Mouse (Mus musculus): ENCODE data around the gene Zfp804a. TPM values are rescaled to one million over a fixed set of nuclear protein-coding genes. Genes with fewer than 3 reads are reported as not detected.

Gene Zfp804a
- polyA plus RNA-seq, 1 experiment from 2014 or later, result 0.12 TPM

DNA sequence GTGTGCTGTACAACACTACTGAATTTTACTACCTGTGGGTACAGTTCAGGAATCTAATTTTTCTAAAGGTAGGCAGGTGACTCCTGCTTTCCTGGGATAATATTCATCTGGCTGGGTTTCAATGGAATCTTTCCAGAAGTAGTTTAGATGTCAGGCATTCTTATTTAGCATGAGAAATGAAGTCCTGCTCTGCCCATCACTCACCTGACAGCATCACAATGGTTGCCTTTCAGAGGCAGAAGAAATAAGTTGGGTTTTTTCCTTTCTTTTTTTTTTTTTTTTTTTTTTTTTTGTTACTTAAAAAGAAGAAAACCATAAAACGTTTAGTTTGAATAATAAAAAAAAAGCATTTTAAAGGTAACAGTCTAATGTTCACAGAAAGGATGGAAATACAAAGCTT, 16.1 kb downstream of the Zfp804a start:
- H3K4me1 ChIP-seq (replicated peaks; ENCODE audit: insufficient read depth, low read length), result no peaks in the 10 kb centered on the region
- H3K4me3 ChIP-seq (replicated peaks; ENCODE audit: low read depth, low read length), result no peak overlapping the region
- ATAC-seq (replicated peaks; ENCODE audit: low FRiP score, low read depth), result no peak
- WGBS, result 59% methylated on average over 1 of the region's 1 CpGs
- no peak overlapping the region for H3K27ac ChIP-seq
- no peaks in the 10 kb centered on the region for H3K27me3 ChIP-seq (ENCODE audit: insufficient read depth, low read length)
- no peak for TF ChIP-seq CTCF (IDR thresholded peaks at IDR 0.05; ENCODE audit: low read depth)
- no peaks in the 10 kb centered on the region for H3K9me3 ChIP-seq (replicated peaks; ENCODE audit: low read length)
- H3K36me3 ChIP-seq (ENCODE audit: insufficient read depth, low read length), result no peaks in the 10 kb centered on the region
- no peak for DNase-seq (ENCODE audit: low spot score)
- no peak overlapping the region for H3K9ac ChIP-seq (ENCODE audit: low read depth, low read length)
- no peak overlapping the region for H3K4me2 ChIP-seq (ENCODE audit: low read length)

DNA sequence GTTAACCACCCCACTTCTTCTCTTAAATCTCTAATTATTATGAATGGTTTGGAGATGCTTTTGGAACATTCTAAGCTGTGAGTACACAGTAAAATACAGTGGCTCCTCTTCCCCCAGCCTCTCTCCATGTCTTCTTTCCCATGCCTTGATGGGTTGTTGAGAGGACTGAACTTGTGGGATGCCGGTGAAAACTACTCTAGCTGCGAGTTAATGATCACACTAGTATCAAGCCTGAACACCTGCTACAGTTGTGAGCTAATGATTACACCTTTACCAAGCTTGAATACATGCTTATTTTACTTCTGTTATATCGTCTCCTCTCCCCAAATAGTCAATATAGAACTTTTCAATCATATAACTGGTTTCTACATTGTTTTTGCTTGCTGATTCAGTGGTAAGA, 23.9 kb downstream of the Zfp804a start:
- no peak for TF ChIP-seq CTCF (IDR thresholded peaks at IDR 0.05; ENCODE audit: low read depth)
- 68% methylated on average over 3 of the region's 3 CpGs for WGBS
- H3K4me2 ChIP-seq (ENCODE audit: low read length), result no peak overlapping the region
- no peak overlapping the region for H3K4me3 ChIP-seq (replicated peaks; ENCODE audit: low read depth, low read length)
- no peak overlapping the region for H3K9ac ChIP-seq (ENCODE audit: low read depth, low read length)
- no peak for ATAC-seq (replicated peaks; ENCODE audit: low FRiP score, low read depth)
- H3K36me3 ChIP-seq (ENCODE audit: insufficient read depth, low read length), result no peaks in the 10 kb centered on the region
- H3K27ac ChIP-seq, result no peak overlapping the region
- H3K4me1 ChIP-seq (replicated peaks; ENCODE audit: insufficient read depth, low read length), result no peaks in the 10 kb centered on the region
- DNase-seq (ENCODE audit: low spot score), result no peak
- H3K27me3 ChIP-seq (ENCODE audit: insufficient read depth, low read length), result no peaks in the 10 kb centered on the region
- no peaks in the 10 kb centered on the region for H3K9me3 ChIP-seq (replicated peaks; ENCODE audit: low read length)

DNA sequence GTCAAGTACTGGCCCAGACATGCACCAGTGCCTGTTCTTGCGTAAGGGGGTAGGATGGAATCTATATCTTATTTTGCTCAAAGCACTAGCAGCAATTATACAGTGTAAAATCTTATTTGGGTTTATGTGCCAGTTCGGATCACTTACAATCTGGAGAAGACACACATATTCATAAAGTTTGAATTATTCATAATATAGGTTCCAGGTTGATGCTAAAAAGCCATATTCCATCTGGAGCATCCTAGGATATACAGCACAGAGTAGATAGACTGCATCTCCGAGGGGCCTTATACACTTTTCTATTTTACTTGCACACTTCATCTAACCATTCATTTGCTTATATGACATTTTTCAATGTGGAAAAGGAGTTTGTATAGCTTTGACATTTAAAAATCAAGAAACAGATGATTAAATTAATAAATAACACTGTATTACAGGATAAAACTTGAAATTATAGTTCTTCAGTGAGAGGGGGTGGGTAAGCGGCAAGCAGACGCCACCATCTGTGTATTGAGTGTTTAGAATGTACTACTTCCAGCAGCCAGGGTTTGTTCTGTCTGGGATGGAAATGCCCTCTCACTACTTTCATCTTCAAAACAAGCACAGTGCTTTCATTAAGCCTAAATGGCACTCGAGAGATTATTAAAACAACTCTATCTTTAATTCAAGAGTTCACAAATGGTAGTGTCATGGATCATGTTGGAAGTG, 25.4 kb downstream of the Zfp804a start:
- no peaks in the 10 kb centered on the region for H3K27me3 ChIP-seq (ENCODE audit: insufficient read depth, low read length)
- H3K4me2 ChIP-seq (ENCODE audit: low read length), result no peak overlapping the region
- H3K9me3 ChIP-seq (replicated peaks; ENCODE audit: low read length), result no peaks in the 10 kb centered on the region
- no peak for TF ChIP-seq CTCF (IDR thresholded peaks at IDR 0.05; ENCODE audit: low read depth)
- no peaks in the 10 kb centered on the region for H3K36me3 ChIP-seq (ENCODE audit: insufficient read depth, low read length)
- no peak overlapping the region for H3K9ac ChIP-seq (ENCODE audit: low read depth, low read length)
- no peaks in the 10 kb centered on the region for H3K4me1 ChIP-seq (replicated peaks; ENCODE audit: insufficient read depth, low read length)
- 80% methylated on average over 6 of the region's 6 CpGs for WGBS
- H3K27ac ChIP-seq, result no peak overlapping the region
- ATAC-seq (replicated peaks; ENCODE audit: low FRiP score, low read depth), result no peak
- H3K4me3 ChIP-seq (replicated peaks; ENCODE audit: low read depth, low read length), result no peak overlapping the region
- no peak for DNase-seq (ENCODE audit: low spot score)

DNA sequence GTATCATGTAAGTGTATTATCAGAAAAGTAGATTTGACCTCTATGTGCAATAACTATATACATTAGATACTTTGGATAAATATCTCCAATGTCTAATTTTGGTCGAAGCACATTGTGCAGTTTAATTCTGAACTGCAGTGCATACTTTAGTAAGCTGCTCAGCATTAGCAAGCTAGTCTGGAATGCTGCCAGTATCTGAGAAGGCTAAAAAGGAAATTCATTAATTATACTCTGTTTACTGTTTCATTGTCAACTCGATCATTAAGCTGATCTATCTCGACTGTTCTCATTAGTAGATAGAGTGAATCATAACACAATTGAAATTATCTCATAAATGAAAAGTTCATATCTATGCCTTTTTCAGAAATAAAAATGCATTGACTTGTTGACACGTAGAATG, 27.7 kb downstream of the Zfp804a start:
- WGBS, result 53% methylated on average over 4 of the region's 4 CpGs

DNA sequence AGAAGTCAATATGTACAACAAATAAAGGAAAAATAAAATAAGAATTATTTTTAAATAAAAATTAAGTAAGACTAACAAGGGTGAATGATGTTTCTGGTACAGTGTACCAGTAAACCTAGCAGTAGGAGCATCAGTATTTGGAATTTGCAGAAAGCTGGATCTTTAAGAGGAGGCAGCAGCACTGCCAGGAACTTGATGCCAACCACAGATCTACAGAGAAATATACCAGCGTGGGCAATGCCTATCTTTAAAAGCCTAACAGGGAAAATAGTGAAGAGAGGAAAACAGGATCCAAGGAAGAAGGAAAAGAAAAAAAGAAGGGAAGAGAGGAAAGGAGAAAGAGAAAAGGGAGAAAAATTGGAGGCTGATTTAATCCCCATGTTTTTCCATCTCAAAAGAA, 60.1 kb downstream of the Zfp804a start:
- H3K36me3 ChIP-seq (ENCODE audit: insufficient read depth, low read length), result no peaks in the 10 kb centered on the region
- no peak for ATAC-seq (replicated peaks; ENCODE audit: low FRiP score, low read depth)

More for the DNA sequence above, 27.7 kb downstream of the Zfp804a start:
- Histone ChIP-seq H3K9me3 (replicated peaks; ENCODE audit: low read length) (no peaks in the 10 kb centered on the region), H3K27me3 (ENCODE audit: insufficient read depth, low read length) (no peaks in the 10 kb centered on the region), H3K4me3 (replicated peaks; ENCODE audit: low read depth, low read length) (no peak overlapping the region), H3K36me3 (ENCODE audit: insufficient read depth, low read length) (no peaks in the 10 kb centered on the region), H3K9ac (ENCODE audit: low read depth, low read length) (no peak overlapping the region), H3K4me1 (replicated peaks; ENCODE audit: insufficient read depth, low read length) (no peaks in the 10 kb centered on the region), H3K27ac (no peak overlapping the region), H3K4me2 (ENCODE audit: low read length) (no peak overlapping the region)
- ATAC-seq (replicated peaks; ENCODE audit: low FRiP score, low read depth) (no peak), DNase-seq (ENCODE audit: low spot score) (peak; percentile 63)
- no peak for TF ChIP-seq CTCF (IDR thresholded peaks at IDR 0.05; ENCODE audit: low read depth)

DNA sequence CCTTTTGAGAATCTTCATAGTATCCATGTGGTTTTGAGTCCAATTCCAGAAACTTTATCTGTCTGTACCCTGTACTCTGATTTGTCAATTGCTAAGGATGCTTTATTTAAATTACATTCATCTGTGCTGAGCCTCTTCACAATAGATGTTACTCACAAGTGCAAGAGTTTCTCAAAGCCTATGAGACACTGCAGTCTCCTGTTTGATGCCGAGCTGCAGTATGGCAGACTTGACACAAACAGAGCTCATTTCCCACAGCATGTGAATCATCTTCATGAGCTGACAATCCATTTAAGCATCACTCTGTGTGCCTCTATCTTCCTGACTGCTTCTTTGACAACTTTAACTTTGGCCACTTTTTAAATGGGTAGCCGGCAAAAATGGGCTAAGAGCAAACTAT, 60.6 kb downstream of the Zfp804a start:
- H3K4me3 ChIP-seq (replicated peaks; ENCODE audit: low read depth, low read length), result no peak overlapping the region
- WGBS, result 78% methylated on average over 2 of the region's 2 CpGs
- TF ChIP-seq CTCF (IDR thresholded peaks at IDR 0.05; ENCODE audit: low read depth), result no peak
- H3K27me3 ChIP-seq (ENCODE audit: insufficient read depth, low read length), result no peaks in the 10 kb centered on the region
- H3K27ac ChIP-seq, result no peak overlapping the region
- H3K4me1 ChIP-seq (replicated peaks; ENCODE audit: insufficient read depth, low read length), result no peaks in the 10 kb centered on the region
- no peaks in the 10 kb centered on the region for H3K36me3 ChIP-seq (ENCODE audit: insufficient read depth, low read length)
- ATAC-seq (replicated peaks; ENCODE audit: low FRiP score, low read depth), result no peak
- DNase-seq (ENCODE audit: low spot score), result no peak
- no peak overlapping the region for H3K4me2 ChIP-seq (ENCODE audit: low read length)
- H3K9me3 ChIP-seq (replicated peaks; ENCODE audit: low read length), result no peaks in the 10 kb centered on the region
- H3K9ac ChIP-seq (ENCODE audit: low read depth, low read length), result no peak overlapping the region

More for the DNA sequence above, 60.1 kb downstream of the Zfp804a start:
- Histone ChIP-seq H3K9ac (ENCODE audit: low read depth, low read length) (no peak overlapping the region), H3K4me2 (ENCODE audit: low read length) (no peak overlapping the region), H3K4me3 (replicated peaks; ENCODE audit: low read depth, low read length) (no peak overlapping the region), H3K27ac (no peak overlapping the region), H3K9me3 (replicated peaks; ENCODE audit: low read length) (no peaks in the 10 kb centered on the region), H3K4me1 (replicated peaks; ENCODE audit: insufficient read depth, low read length) (no peaks in the 10 kb centered on the region), H3K27me3 (ENCODE audit: insufficient read depth, low read length) (no peaks in the 10 kb centered on the region)
- no peak for DNase-seq (ENCODE audit: low spot score)
- 62% methylated on average over 1 of the region's 1 CpGs for WGBS
- TF ChIP-seq CTCF (IDR thresholded peaks at IDR 0.05; ENCODE audit: low read depth), result no peak

DNA sequence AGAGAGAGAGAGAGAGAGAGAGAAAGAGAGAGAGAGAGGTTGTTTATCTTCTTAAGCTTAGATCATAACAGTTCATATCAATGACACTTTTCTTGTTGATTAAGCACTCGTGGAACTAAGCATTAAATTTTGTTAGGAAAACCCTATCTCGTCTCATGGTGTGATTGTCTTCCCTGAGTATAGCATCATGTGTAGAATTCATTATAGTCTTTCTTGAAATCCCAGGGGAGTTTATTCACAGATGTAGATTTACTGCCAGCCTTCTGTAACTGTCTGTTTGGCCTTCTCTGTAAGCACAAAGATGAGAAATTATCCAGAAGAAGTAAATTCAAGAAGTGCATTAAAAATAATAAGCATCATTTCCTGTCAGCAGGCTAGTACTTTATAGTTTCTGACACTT, 66.6 kb downstream of the Zfp804a start:
- 36% methylated on average over 2 of the region's 2 CpGs for WGBS
- Histone ChIP-seq H3K4me2 (ENCODE audit: low read length) (no peak overlapping the region), H3K27ac (no peak overlapping the region), H3K9me3 (replicated peaks; ENCODE audit: low read length) (no peaks in the 10 kb centered on the region), H3K4me1 (replicated peaks; ENCODE audit: insufficient read depth, low read length) (no peaks in the 10 kb centered on the region), H3K36me3 (ENCODE audit: insufficient read depth, low read length) (no peaks in the 10 kb centered on the region), H3K27me3 (ENCODE audit: insufficient read depth, low read length) (no peaks in the 10 kb centered on the region), H3K9ac (ENCODE audit: low read depth, low read length) (no peak overlapping the region), H3K4me3 (replicated peaks; ENCODE audit: low read depth, low read length) (no peak overlapping the region)
- no peak for ATAC-seq (replicated peaks; ENCODE audit: low FRiP score, low read depth)
- no peak for DNase-seq (ENCODE audit: low spot score)
- no peak for TF ChIP-seq CTCF (IDR thresholded peaks at IDR 0.05; ENCODE audit: low read depth)

All from kidney, postnatal 0 days (tissue).